Mouse (Mus musculus) liver, embryonic 12.5 days (tissue): ENCODE measurements around the gene Hcn2. TPM values are rescaled to one million over a fixed set of nuclear protein-coding genes. Genes with fewer than 3 reads are reported as not detected.
A peak's percentile ranks its signal among the peaks of the same experiment; 100 is the strongest.

Experiments used
- ATAC-seq: fragments of 200-750 bp; cut with Nextera tagmentation; 2 replicates; pipeline ENCODE4 v1.8.0; 2017; ENCODE audit warnings: moderate number of reproducible peaks, mild to moderate bottlenecking, moderate library complexity
- H3K27ac ChIP-seq: fragments of 300-500 bp; sonication (generic); 2 replicates; pipeline ENCODE4 v1.5.1; 2016; ENCODE audit warnings: mild to moderate bottlenecking
- H3K27me3 ChIP-seq: fragments of 300-500 bp; sonication (generic); replicated peaks from 2 replicates; pipeline ENCODE4 v1.6.1; 2016; ENCODE audit warnings: mild to moderate bottlenecking, moderate library complexity
- H3K36me3 ChIP-seq: fragments of 300-500 bp; sonication (generic); 2 replicates; pipeline ENCODE4 v1.6.1; 2016; ENCODE audit warnings: mild to moderate bottlenecking, moderate library complexity
- H3K4me1 ChIP-seq: fragments of 300-500 bp; sonication (generic); 2 replicates; pipeline ENCODE4 v1.6.1; 2016
- H3K4me2 ChIP-seq: fragments of 300-500 bp; sonication (generic); 2 replicates; pipeline ENCODE4 v1.6.1; 2016; ENCODE audit warnings: mild to moderate bottlenecking, moderate library complexity
- H3K4me3 ChIP-seq: fragments of 300-500 bp; sonication (generic); 2 replicates; pipeline ENCODE4 v1.5.1; 2016; ENCODE audit warnings: mild to moderate bottlenecking, moderate library complexity
- H3K9ac ChIP-seq: fragments of 300-500 bp; sonication (generic); 2 replicates; pipeline ENCODE4 v1.6.1; 2016; ENCODE audit warnings: mild to moderate bottlenecking, moderate library complexity
- H3K9me3 ChIP-seq: fragments of 300-500 bp; sonication (generic); replicated peaks from 2 replicates; pipeline ENCODE4 v1.6.1; 2016; ENCODE audit warnings: mild to moderate bottlenecking, moderate library complexity
- WGBS: fragments of 180-500 bp; shearing (Covaris S2); methylation state at CpG from one replicate; pipeline ENCODE4 v1.1.7; 2016; ENCODE audit not compliant: insufficient replicate concordance; 5-methylcytosine and 5-hydroxymethylcytosine counted together
- polyA plus RNA-seq: library from polyadenylated mRNA; unstranded; fragments of >200 nt; fragmentation: Nextera tagmentation; extraction: Ambion mirVana; gene quantifications from 2 replicates; pipeline ENCODE4 v1.2.1, GENCODE M21; 2016

The Hcn2 gene
- polyA plus RNA-seq, 1 experiment from 2014 or later, result 0.11 TPM

- no peak overlapping the region for H3K27ac ChIP-seq
- no peak overlapping the region; the same call in 1 of the 2 replicates for H3K4me3 ChIP-seq
- 47% methylated on average over 52 of the region's 52 CpGs for WGBS
- peak overlapping the region; percentile 28 for H3K4me2 ChIP-seq
- H3K4me1 ChIP-seq, result no peaks in the 10 kb centered on the region
- H3K27me3 ChIP-seq, result peaks cover 15% of the 10 kb centered on the region
- peaks cover 19% of the 10 kb centered on the region; the same call in 1 of the 2 replicates for H3K9me3 ChIP-seq
- ATAC-seq, result no peak
- peaks cover 69% of the 10 kb centered on the region for H3K36me3 ChIP-seq
- H3K9ac ChIP-seq, result no peak overlapping the region
These were observed 18.9 kb downstream of the Hcn2 start for GRCm38 (mm10) chr10:79735361-79735760.

GRCm38 (mm10) chr10:79736706-79737105 lies 20.3 kb downstream of the Hcn2 start:
- Histone ChIP-seq H3K27ac (no peak overlapping the region), H3K27me3 (peaks cover 15% of the 10 kb centered on the region), H3K9ac (no peak overlapping the region), H3K4me1 (no peaks in the 10 kb centered on the region), H3K4me2 (no peak overlapping the region), H3K4me3 (no peak overlapping the region), H3K36me3 (peaks cover 82% of the 10 kb centered on the region), H3K9me3 (peaks cover 19% of the 10 kb centered on the region; the same call in 1 of the 2 replicates)
- ATAC-seq, result no peak
- 87% methylated on average over 14 of the region's 14 CpGs for WGBS

GRCm38 (mm10) chr10:79738259-79738658 lies 21.8 kb downstream of the Hcn2 start:
- H3K4me2 ChIP-seq, result no peak overlapping the region
- no peak overlapping the region for H3K9ac ChIP-seq
- ATAC-seq, result no peak
- no peak overlapping the region for H3K4me3 ChIP-seq
- peaks cover 19% of the 10 kb centered on the region; the same call in 1 of the 2 replicates for H3K9me3 ChIP-seq
- no peak overlapping the region for H3K27ac ChIP-seq
- H3K36me3 ChIP-seq, result peaks cover 96% of the 10 kb centered on the region
- H3K4me1 ChIP-seq, result no peaks in the 10 kb centered on the region
- H3K27me3 ChIP-seq, result peaks cover 15% of the 10 kb centered on the region
- 91% methylated on average over 10 of the region's 10 CpGs for WGBS

- Histone ChIP-seq H3K4me3 (no peak overlapping the region), H3K4me1 (no peaks in the 10 kb centered on the region), H3K9ac (no peak overlapping the region), H3K27ac (no peak overlapping the region), H3K36me3 (peaks cover 99% of the 10 kb centered on the region), H3K9me3 (peaks cover 19% of the 10 kb centered on the region; the same call in 1 of the 2 replicates), H3K4me2 (no peak overlapping the region), H3K27me3 (peaks cover 15% of the 10 kb centered on the region)
- 90% methylated on average over 28 of the region's 28 CpGs for WGBS
- ATAC-seq, result no peak
These were observed 22.8 kb downstream of the Hcn2 start for GRCm38 (mm10) chr10:79739234-79739633.

- Histone ChIP-seq H3K27ac (no peak overlapping the region), H3K9me3 (peaks cover 12% of the 10 kb centered on the region; the same call in 1 of the 2 replicates), H3K4me2 (no peak overlapping the region), H3K27me3 (peaks cover 4% of the 10 kb centered on the region; the same call in 1 of the 2 replicates), H3K36me3 (peaks cover 85% of the 10 kb centered on the region), H3K4me1 (peaks cover 8% of the 10 kb centered on the region), H3K9ac (no peak overlapping the region), H3K4me3 (no peak overlapping the region)
- 79% methylated on average over 11 of the region's 11 CpGs for WGBS
- no peak for ATAC-seq
These were observed 24.4 kb downstream of the Hcn2 start for GRCm38 (mm10) chr10:79740863-79741262.

- Histone ChIP-seq H3K27me3 (no peaks in the 10 kb centered on the region), H3K4me2 (no peak overlapping the region), H3K36me3 (peaks cover 62% of the 10 kb centered on the region), H3K9ac (no peak overlapping the region), H3K4me1 (peaks cover 22% of the 10 kb centered on the region), H3K27ac (no peak overlapping the region), H3K9me3 (0 out of 2 replicates have a peak, but pooled peaks cover 8% of the 10 kb centered on the region), H3K4me3 (no peak overlapping the region)
- no peak for ATAC-seq
- 86% methylated on average over 11 of the region's 11 CpGs for WGBS
These were observed 26.7 kb downstream of the Hcn2 start for GRCm38 (mm10) chr10:79743161-79743560.

GRCm38 (mm10) chr10:79743650-79744365 lies 27.4 kb downstream of the Hcn2 start:
- WGBS, result 83% methylated on average over 15 of the region's 15 CpGs
- Histone ChIP-seq H3K27me3 (no peaks in the 10 kb centered on the region), H3K9me3 (0 out of 2 replicates have a peak, but pooled peaks cover 8% of the 10 kb centered on the region), H3K4me2 (no peak overlapping the region), H3K9ac (no peak overlapping the region), H3K36me3 (peaks cover 56% of the 10 kb centered on the region), H3K4me1 (peaks cover 22% of the 10 kb centered on the region), H3K4me3 (no peak overlapping the region), H3K27ac (no peak overlapping the region)
- ATAC-seq, result no peak

GRCm38 (mm10) chr10:79745411-79745810 lies 29.0 kb downstream of the Hcn2 start:
- WGBS, result 82% methylated on average over 3 of the region's 3 CpGs
- Histone ChIP-seq H3K4me2 (peak overlapping the region; percentile 84), H3K36me3 (peaks cover 40% of the 10 kb centered on the region), H3K27me3 (no peaks in the 10 kb centered on the region), H3K4me3 (peak overlapping the region; percentile 71), H3K9me3 (no peaks in the 10 kb centered on the region), H3K27ac (no peak overlapping the region), H3K4me1 (peaks cover 32% of the 10 kb centered on the region), H3K9ac (peak overlapping the region; percentile 72; the same call in 1 of the 2 replicates)
- no peak for ATAC-seq

GRCm38 (mm10) chr10:79745898-79746773 lies 29.7 kb downstream of the Hcn2 start, which contains the start of gene Polrmt:
Gene Polrmt, minus strand, starts transcription at chr10:79746581.
- Histone ChIP-seq H3K27me3 (no peaks in the 10 kb centered on the region), H3K36me3 (peaks cover 33% of the 10 kb centered on the region), H3K27ac (peak within 1 kb of the TSS; percentile 82), H3K4me1 (peaks cover 32% of the 10 kb centered on the region), H3K4me2 (peak within 1 kb of the TSS; percentile 84), H3K9me3 (no peaks in the 10 kb centered on the region), H3K4me3 (peak within 1 kb of the TSS; percentile 71), H3K9ac (peak within 1 kb of the TSS; percentile 72)
- peak; percentile 96 for ATAC-seq
- WGBS, result 3% methylated on average over 38 of the region's 38 CpGs

GRCm38 (mm10) chr10:79746774-79747151 lies 30.3 kb downstream of the Hcn2 start:
- peak overlapping the region; percentile 71 for H3K4me3 ChIP-seq
- WGBS, result 25% methylated on average over 6 of the region's 6 CpGs
- peaks cover 6% of the 10 kb centered on the region for H3K27me3 ChIP-seq
- peak; percentile 80 for ATAC-seq
- peak overlapping the region; percentile 37; the same call in 1 of the 2 replicates for H3K9ac ChIP-seq
- H3K4me2 ChIP-seq, result peak overlapping the region; percentile 84
- peaks cover 32% of the 10 kb centered on the region for H3K4me1 ChIP-seq
- peaks cover 26% of the 10 kb centered on the region for H3K36me3 ChIP-seq
- peak overlapping the region; percentile 82 for H3K27ac ChIP-seq
- no peaks in the 10 kb centered on the region for H3K9me3 ChIP-seq

- Histone ChIP-seq H3K4me2 (no peak overlapping the region), H3K4me1 (peaks cover 32% of the 10 kb centered on the region), H3K27ac (0 out of 2 replicates have a peak overlapping the region, but pooled peaks have one; percentile 33), H3K9me3 (no peaks in the 10 kb centered on the region), H3K9ac (no peak overlapping the region), H3K36me3 (peaks cover 10% of the 10 kb centered on the region), H3K4me3 (no peak overlapping the region), H3K27me3 (peaks cover 10% of the 10 kb centered on the region)
- WGBS, result 70% methylated on average over 6 of the region's 6 CpGs
- no peak for ATAC-seq
These were observed 32.1 kb downstream of the Hcn2 start for GRCm38 (mm10) chr10:79748496-79748895.
